8 mouse cellular contexts compared by ENCODE assay signal in genomic region chr11:80484191-80484791, GRCm38 (mm10). TPM values are rescaled to one million over a fixed set of nuclear protein-coding genes. Genes with fewer than 3 reads are reported as not detected.
DNase-seq lines count a peak whose midpoint lies in the region; ATAC-seq lines count a peak whose summit lies in the region.

No protein-coding gene starts in this region.

- no peak overlapping the region for H3K4me3 ChIP-seq in lung, embryonic 15.5 days
- no peak overlapping the region for H3K4me3 ChIP-seq in forebrain, embryonic 10.5 days
- H3K4me3 ChIP-seq in neural tube, embryonic 14.5 days (ENCODE audit: low read depth, low read length), result no peak overlapping the region

- peaks cover 21% of the 10 kb centered on the region for H3K4me1 ChIP-seq in lung, embryonic 15.5 days
- H3K4me1 ChIP-seq in forebrain, embryonic 10.5 days, result peaks cover 54% of the 10 kb centered on the region
- H3K4me1 ChIP-seq in neural tube, embryonic 14.5 days (ENCODE audit: control insufficient read depth, insufficient read depth, low read length), result peaks cover 46% of the 10 kb centered on the region

- H3K9ac ChIP-seq in lung, embryonic 15.5 days, result no peak overlapping the region
- H3K9ac ChIP-seq in neural tube, embryonic 14.5 days (replicated peaks; ENCODE audit: low read depth, low read length), result 0 out of 2 replicates have a peak overlapping the region, but pooled peaks have one; percentile 18

- no peak for DNase-seq in lung, postnatal 36 days
- DNase-seq in forebrain, embryonic 10.5 days (ENCODE audit: extremely low spot score, low spot score), result no peak
- peak; percentile 75 to 76 for DNase-seq in layer of hippocampus, postnatal 14 days (ENCODE audit: low spot score in 2 of 2)
- DNase-seq in gastrocnemius, postnatal 4 days (ENCODE audit: low spot score in 2 of 2), result no peak
- no peak for DNase-seq in urinary bladder, postnatal 14 days (ENCODE audit: low spot score)
- no peak for DNase-seq in c-Kit-positive CD71-positive TER-119-positive erythroid progenitor cells, embryonic 14.5 days (ENCODE audit: low spot score)

- no peaks in the 10 kb centered on the region for H3K9me3 ChIP-seq in lung, embryonic 15.5 days
- no peaks in the 10 kb centered on the region for H3K9me3 ChIP-seq in forebrain, embryonic 10.5 days
- H3K9me3 ChIP-seq in neural tube, embryonic 14.5 days (ENCODE audit: control insufficient read depth, low read length), result no peaks in the 10 kb centered on the region

- no peaks in the 10 kb centered on the region for H3K27me3 ChIP-seq in lung, embryonic 15.5 days
- H3K27me3 ChIP-seq in forebrain, embryonic 10.5 days (ENCODE audit: poor library complexity, severe bottlenecking), result peaks cover 60% of the 10 kb centered on the region
- no peaks in the 10 kb centered on the region for H3K27me3 ChIP-seq in neural tube, embryonic 14.5 days (ENCODE audit: control insufficient read depth, insufficient read depth, low read length)

- 47% methylated on average over 12 of the region's 12 CpGs for WGBS in lung, embryonic 15.5 days
- 41% methylated on average over 12 of the region's 12 CpGs for WGBS in forebrain, embryonic 10.5 days
- WGBS in neural tube, embryonic 14.5 days, result 16% methylated on average over 12 of the region's 12 CpGs

- H3K4me2 ChIP-seq in lung, embryonic 15.5 days, result no peak overlapping the region
- peak overlapping the region; percentile 31; the same call in 1 of the 2 replicates for H3K4me2 ChIP-seq in neural tube, embryonic 14.5 days (ENCODE audit: low read depth, low read length)

- 0 out of 2 replicates have a peak, but pooled peaks have one; percentile 21 for ATAC-seq in lung, embryonic 15.5 days (ENCODE audit: borderline replicate concordance, extremely low read depth, low FRiP score, low TSS enrichment)
- peak; percentile 72 for ATAC-seq in neural tube, embryonic 14.5 days (ENCODE audit: low read depth)

- no peaks in the 10 kb centered on the region for H3K36me3 ChIP-seq in lung, embryonic 15.5 days
- peaks cover 3% of the 10 kb centered on the region for H3K36me3 ChIP-seq in forebrain, embryonic 10.5 days (replicated peaks)
- H3K36me3 ChIP-seq in neural tube, embryonic 14.5 days (ENCODE audit: control insufficient read depth, insufficient read depth, low read length), result no peaks in the 10 kb centered on the region

- H3K27ac ChIP-seq in lung, embryonic 15.5 days, result no peak overlapping the region
- H3K27ac ChIP-seq in forebrain, embryonic 10.5 days, result peak overlapping the region; percentile 48; the same call in 1 of the 2 replicates
- peak overlapping the region; percentile 53; the same call in 1 of the 2 replicates for H3K27ac ChIP-seq in neural tube, embryonic 14.5 days (ENCODE audit: low read depth, low read length)

RNA-seq across cellular contexts. Expression of gene Cdk5r1, which starts 7.5 kb away (rescaled TPM):
- polyA plus RNA-seq in lung, embryonic 15.5 days (2015; fragmentation: Nextera tagmentation; extraction: Ambion mirVana), result 0.81 and 1.2 TPM in 2 replicates
- 3.1 and 4.7 TPM in 2 replicates for polyA plus RNA-seq in forebrain, embryonic 10.5 days (2016; fragmentation: Nextera tagmentation; extraction: Ambion mirVana)
- 100 to 1,000 TPM; 233 to 258 TPM for total RNA-seq in layer of hippocampus, postnatal 14 days (2021)
- 83.1 and 84.0 TPM in 2 replicates for polyA plus RNA-seq in neural tube, embryonic 14.5 days (2014; fragmentation: Nextera tagmentation; extraction: Ambion mirVana)
- total RNA-seq in gastrocnemius, postnatal 4 days (2021), result 10 to 100 TPM; 11.7 to 13.1 TPM

RNA-seq across cellular contexts. Expression of gene Psmd11, which starts 55.9 kb away (rescaled TPM):
- polyA plus RNA-seq in lung, embryonic 15.5 days (2015; fragmentation: Nextera tagmentation; extraction: Ambion mirVana), result 300 and 311 TPM in 2 replicates
- polyA plus RNA-seq in forebrain, embryonic 10.5 days (2016; fragmentation: Nextera tagmentation; extraction: Ambion mirVana), result 414 and 424 TPM in 2 replicates
- 100 to 1,000 TPM; 102 to 109 TPM for total RNA-seq in layer of hippocampus, postnatal 14 days (2021)
- polyA plus RNA-seq in neural tube, embryonic 14.5 days (2014; fragmentation: Nextera tagmentation; extraction: Ambion mirVana), result 255 and 303 TPM in 2 replicates
- 100 to 1,000 TPM; 126 to 134 TPM for total RNA-seq in gastrocnemius, postnatal 4 days (2021)

Comparison
In these comparisons a context has a peak if more than half of its experiments do, and no peak if none do; other contexts are left out.
1. DNase-seq: peak in layer of hippocampus, postnatal 14 days (2 of 2); none in lung, postnatal 36 days (single experiment), forebrain, embryonic 10.5 days (single experiment), gastrocnemius, postnatal 4 days (0 of 2), urinary bladder, postnatal 14 days (single experiment) and c-Kit-positive CD71-positive TER-119-positive erythroid progenitor cells, embryonic 14.5 days (single experiment).
2. RNA of gene Cdk5r1, which starts 7.5 kb away (polyA plus RNA-seq): 83.1 to 84.0 TPM in neural tube, embryonic 14.5 days; 3.1 to 4.7 TPM in forebrain, embryonic 10.5 days and 0.81 to 1.2 TPM in lung, embryonic 15.5 days; every median in the first group is over 10 times any median in the second.